Mouse (Mus musculus) ovary, adult 18-20 months (tissue): ENCODE data around the gene BC049352.

Experiments used
- DNase-seq: peaks from one replicate; pipeline ENCODE4 v3.0.0; 2022; ENCODE audit warnings: low spot score, mixed read lengths

Gene BC049352

DNA sequence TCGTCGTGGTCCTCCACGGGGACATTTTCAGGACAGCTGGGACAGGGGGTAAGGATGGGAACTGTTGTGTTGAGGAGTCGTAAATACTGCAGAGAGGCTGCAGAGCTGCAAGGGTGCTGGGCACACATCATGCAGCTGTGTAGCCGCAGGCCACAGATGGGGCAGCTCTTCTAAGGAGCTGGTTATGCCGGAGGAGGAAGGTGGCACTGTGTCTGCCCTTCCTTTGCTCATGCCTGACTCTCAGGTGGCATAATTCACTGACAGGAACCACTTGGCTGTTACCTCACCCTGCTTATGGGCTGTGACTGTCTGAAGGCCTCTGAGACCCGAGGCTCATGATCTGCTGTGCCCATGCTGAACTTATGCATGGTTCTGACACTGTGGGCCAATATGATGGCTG, 68.5 kb downstream of the BC049352 start:
- no peak for DNase-seq

DNA sequence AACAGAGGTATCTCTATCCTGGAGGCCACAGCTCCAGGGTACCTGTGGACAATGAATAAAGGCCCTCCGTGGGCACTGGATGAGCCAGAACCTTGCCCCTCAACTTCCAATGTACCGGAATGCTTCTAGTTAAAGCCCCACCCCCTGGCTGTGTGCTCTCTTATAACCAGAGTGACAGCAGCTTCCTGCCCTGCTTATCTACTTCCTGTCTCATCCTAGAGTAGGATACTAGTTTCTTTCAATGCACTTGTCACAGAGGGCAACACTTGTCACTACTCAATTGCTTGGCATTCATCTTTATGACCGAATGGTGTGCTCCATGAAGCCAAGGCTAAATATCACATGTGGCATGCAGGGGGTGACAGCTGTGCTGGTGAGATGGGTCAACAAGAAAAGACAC, 69.5 kb downstream of the BC049352 start:
- DNase-seq = no peak

DNA sequence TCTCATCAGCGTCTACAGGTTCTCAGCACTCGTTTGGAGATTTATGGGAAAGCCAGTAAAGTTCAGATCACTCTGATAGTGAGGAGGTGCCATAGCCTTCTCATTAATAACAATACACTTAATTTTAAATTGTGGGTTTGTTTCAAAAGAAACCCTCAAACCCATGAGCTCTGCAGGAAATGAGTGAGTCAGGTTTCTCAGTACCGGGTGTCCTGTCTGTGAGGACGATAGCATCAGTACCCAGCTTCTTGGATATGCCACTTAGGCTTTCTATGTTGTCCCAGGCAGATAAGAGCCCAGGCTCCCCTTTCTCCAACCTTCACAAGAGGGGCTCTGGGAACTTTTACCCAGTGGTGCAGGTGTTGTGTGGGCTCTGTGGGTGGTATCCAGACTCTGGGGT, 70.2 kb downstream of the BC049352 start:
- no peak for DNase-seq

DNA sequence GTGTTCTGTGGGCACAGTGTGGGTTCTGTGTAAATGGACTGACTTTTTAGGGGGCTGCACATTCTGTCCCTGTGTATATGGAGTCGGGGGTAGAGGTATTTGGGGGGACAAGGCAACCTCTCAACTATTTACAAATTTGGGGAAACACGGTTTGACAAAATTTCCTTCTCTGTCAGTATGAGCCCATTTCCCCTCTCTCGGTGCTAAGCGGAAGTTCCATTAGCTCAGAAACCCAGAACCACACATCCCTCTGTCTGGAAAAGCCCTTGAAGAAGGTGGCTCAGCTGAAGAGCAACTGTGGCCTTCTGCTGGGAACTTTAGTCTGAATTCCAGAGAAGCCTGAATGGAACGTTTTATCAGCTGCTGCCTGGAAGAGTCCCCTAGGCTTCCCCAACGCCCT, 70.6 kb downstream of the BC049352 start:
- no peak for DNase-seq

DNA sequence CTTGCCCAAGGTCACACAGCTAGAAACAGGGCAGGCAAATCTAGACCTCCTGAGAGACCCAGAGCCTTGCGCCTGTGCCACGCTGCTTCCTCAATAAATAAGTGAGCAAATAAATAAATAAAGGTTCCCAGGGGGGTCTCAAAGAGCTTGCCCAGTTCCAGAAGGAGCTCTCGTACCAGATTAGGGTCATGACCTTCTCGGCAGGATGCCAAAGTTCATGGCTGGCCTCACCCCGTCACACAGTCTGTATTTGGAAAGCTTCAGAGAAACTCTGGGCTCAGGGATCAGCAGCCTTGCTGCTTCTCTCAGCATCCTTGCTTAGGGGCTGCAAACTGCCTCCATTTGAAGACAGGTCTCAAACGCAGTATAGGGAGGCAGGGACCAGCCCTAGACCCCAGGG, 72.2 kb downstream of the BC049352 start:
- no peak for DNase-seq

DNA sequence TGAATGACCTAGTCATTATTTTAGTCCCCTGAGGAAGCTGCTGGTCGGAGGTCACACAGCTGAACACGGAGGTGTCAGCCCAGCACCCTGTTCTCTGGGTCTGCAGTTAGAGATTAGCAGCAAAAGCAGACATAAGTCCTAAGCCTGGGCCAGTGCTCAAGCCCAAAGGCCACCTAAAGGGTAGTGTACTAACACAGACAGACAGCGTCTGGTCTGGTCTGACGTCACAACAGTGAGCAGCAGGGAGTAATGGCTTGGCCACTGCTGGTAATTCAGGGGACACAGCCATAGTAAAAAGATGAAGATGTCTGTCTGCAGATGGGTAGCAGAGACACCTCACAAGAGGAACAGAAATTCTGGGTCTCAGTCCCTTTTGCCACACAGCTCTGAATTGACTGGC, 72.8 kb downstream of the BC049352 start:
- DNase-seq = no peak

DNA sequence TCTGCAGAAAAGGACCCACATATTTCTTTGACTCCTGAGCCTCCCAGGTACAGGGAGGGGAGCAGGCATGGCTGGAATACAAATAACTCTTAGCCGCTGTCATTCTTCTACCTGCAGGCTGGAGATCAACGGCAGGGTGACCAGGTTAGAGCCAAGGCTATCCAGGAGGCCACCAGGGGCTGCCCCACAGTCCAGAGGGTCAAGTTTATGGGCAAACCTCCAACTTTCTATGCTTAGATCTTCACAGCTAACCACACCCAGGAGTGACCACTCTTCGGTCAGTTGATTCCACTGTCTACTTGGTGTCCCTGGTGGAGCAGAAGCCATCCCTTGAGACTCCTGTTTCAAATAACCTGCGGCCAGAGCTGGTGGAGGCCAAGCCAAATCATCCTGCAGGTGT, 73.6 kb downstream of the BC049352 start:
- no peak for DNase-seq

DNA sequence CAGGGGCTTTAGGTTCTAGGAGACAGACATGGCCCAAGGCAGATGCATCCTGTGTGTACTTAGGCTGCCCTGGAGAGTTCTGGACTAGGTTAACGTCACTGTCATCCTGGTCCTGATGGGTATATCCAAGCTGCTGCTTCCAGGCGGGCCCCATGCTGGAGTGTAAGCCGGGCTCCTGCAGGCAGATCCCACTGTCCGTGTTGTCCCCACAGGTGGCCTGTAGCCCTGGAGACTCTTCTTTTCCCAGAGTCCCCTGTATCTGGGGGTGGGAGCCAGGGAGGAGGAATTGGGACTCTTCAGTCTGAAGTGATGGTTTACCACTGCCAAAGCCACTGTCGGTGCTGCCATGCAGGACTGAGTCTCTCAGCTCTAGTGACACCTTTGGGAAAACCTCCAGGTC, 74.2 kb downstream of the BC049352 start:
- DNase-seq = no peak

DNA sequence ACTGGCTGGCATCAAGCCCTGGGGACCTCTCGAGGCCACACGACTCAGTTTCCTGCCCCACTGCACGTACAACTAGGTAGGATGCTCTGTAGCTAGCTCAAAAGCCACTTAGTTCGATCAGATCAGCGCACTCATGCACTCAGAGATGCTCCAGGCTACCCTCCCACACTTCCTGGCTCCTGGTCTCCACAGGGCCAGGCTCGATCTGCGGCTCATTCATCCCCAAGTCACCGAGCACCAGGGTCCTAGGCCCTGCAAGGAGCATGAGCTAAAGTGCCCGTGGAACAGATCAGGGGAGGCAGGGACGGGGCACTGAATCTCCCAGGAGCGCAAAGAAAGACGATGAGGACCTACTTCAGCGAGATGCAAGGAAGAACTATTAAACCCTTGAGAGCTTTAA, 77.3 kb downstream of the BC049352 start:
- DNase-seq = no peak

DNA sequence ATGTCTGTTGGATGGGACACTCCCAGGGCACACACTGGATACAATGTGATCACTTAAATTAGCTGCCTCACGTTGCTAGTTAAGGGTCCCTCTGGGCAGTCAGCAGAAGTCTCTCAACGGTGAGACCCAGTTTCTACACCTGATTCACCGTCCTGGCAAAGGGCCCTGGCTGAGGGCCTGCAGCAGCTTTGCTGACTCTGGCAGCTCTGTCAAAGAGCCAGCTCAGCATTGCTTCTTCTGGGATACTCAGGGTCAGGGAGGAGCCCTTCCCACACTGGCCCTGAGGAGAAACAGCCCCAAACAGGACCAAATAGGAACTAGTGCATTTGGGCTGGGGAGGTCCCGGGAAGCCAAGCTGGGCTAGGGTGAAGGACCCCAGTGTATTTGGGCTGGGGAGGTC, 79.7 kb downstream of the BC049352 start:
- DNase-seq = peak; percentile 49

DNA sequence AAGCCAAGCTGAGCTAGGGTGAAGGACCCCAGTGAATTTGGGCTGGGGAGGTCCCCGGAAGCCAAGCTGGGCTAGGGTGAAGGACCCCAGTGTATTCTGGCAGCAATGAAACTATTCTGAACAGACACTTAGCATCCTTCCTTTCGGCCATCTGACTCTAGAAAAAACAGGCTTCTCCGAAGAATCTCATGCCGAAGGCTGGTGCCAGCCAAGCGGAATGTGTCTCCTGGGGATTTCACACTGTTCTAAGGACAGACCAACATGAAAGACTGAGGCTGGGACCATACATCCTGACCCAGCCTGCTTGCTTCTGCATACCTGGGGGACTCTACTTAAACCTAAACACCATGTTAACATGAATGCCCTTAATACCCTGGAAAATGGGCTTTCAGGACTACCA, 80.1 kb downstream of the BC049352 start:
- no peak for DNase-seq

DNA sequence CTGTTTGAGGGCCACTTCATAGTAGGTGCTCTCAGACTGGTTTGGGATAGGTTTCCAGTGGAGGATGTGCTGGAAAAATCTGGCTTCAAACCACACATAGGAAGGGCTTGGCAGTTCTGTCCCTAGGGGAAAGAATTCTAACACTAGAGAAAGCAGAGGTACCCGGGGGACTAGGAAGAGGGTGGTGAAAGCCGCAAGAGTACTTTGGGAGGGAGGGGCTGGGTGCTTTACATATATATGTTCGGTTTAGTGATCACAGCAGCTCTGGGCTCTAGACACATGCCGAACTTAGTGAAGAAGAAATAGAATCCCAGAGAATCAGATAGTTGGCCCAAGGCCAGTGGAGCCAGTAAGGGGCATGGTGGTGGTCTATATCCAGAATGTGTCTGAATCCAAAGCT, 85.3 kb downstream of the BC049352 start:
- DNase-seq = no peak

DNA sequence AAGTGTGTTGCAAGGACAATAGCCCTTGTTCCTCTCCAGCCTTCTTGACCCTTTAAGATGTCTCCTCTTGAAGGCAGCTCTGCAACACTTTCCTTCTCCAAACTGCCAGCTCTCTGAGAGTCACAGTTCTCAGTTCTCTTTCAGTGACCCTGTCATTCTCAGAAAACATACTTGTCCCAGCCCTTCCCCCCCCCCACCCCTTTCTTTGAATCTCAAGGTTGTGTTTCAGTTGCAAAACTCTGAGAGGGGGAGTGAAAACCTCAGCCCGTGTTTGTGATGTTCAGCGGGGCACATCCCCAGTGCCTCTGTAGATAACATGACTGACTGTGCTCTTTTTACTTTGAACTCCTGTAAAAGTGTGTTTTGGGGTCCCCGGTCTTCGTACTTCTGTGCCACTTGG, 86.3 kb downstream of the BC049352 start:
- no peak for DNase-seq

DNA sequence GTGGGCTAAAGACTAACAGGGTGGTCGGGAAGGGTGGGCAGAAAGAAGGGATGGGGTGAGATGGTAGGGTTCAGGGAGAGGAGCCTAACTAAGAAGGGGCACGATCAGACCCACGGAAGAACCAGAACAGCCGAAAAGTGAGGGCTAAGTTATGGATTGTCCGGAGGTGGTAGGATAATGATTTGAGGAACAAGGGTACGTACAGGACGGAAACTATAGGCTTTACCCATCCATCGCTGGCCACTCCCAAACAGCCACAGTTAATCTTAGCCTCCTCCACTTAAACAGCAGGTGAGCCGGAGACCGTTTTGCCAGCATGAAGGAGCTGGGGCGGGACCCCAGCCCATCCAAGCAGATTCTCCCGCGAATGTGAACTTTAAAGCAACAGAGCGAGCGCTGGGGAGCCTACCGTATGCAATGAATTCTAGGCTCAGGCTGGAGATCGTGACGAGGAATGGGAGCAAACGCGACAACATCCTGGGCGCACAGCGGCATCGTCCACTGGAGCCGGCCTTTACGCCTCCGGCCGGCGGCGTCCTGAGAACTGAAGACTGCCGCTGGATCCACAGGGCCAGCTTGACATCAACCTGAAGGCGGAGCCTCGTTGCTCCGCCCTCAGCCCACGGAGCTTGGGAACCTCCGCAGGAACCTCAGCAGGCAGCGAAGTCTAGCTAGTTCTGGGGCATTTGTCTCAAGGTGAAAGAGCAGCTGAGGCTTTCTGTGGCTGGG, 87.0 kb downstream of the BC049352 start, which contains the start of gene Il10ra:
TSS of gene Il10ra (minus strand) at position 553 of the 729 bp plus-strand sequence.
- DNase-seq = peak; percentile 45

DNA sequence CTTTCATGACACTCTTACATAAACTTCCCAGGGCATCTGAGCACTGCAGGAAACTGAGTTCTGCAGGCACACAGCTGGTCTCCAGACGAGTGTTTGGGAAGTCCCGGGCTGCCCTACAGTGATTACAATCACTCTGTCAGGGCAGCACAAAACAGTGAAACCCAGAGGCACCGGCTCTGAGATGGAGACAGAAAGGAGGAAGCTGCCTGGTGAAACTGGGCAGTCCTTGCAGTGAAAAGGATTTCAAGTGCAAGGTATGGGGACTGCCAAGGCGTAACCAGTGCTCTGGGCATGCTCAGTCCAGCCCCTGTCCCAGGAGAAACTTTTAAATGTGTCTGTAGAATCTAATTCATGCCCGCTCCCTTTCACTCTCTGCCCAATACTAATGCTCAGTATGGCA, 90.4 kb downstream of the BC049352 start:
- no peak for DNase-seq

DNA sequence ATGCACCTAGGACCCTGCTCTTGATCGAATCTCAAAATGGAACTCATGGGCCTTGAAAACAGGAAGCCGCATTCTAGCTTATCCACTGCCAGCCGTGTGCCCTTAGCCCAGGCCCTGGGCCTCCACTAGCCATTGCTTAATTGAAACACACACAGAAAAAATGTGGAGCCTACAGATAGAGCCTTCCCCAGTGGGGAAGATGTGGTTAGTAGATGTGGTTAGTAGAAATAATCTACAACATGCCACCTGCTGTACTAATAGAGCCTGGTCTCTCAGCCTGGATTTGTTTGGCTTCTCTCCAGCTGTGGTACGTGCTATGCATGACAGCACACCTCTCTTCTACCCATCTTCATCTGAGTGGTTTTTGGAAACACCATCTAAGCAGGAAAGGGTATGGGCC, 92.4 kb downstream of the BC049352 start:
- DNase-seq = no peak

DNA sequence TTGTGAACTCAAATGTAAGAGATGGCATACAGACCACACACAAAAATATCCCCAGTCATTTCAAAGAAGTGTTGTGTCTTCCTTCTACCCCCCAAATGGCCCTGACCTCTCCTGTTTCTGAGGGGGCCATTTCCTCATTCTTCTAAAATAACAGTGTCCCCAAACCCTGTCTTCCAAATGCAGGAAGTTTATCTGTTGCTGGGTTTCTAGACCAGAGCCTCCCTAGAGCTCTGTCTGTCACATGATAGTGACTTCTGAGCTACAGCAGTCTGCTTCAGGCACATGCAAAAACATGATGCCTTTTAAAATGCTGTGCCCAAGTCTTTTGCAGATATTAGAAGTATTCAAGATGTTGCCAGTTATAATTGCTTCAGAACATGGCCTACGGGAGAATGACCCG, 92.8 kb downstream of the BC049352 start:
- no peak for DNase-seq

DNA sequence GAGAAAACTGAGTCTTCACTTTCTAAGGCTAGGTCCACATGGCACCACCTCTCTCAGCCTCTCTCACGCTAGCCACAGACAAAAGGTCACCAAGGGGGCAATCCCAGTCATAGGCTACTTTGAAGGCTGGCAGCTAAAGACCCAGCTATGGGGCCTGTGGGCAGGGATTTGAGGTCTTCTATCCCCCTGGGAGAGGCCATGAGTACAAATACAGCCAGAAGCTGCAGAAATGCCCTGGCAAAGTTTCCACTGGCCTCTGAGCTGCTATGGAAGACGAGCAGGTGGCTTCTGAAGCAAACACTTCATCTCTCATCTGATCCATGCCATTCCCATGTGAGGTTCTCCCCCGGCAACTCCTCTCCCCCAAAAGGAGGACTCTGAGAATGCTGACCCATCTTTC, 98.3 kb downstream of the BC049352 start:
- no peak for DNase-seq

DNA sequence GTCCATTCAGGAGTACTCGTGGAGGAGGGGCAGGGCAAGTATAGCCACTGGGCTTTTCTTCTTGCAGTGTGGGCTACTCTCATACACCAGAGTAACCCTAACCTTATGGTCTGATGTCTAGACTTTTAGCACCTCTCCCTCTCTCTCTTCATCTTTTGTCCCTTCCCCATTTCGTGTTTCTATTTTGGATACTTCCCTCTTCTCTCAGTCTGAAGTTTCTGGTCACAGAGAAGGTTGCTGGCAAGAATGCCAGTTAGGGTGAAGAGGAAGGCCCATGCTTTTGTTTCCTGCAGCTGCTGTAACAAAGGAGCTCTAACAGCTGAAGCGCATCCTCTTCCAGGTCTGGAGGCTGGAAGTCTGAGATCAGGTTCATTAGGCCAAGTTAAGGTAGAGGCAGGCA, 99.1 kb downstream of the BC049352 start:
- DNase-seq = no peak

DNA sequence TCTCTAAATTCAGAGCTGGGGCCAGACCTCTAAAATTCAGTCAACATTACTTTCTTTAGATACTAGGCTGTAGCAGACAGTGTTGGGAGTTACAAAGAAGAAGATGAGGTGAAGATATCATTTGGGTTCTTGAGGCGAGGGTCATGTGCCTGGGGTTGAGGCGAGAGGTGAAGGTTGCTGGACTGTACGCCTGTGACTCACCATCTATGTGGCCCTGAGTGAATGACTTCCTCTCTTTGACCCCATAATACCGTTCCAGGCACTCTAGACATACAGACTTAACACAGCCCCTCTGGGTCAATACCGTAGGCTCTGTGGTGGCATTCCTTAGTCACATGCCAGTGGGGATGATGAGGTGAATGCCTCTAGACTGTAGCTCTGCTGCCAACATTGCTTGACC, 100.7 kb downstream of the BC049352 start:
- DNase-seq = no peak

DNA sequence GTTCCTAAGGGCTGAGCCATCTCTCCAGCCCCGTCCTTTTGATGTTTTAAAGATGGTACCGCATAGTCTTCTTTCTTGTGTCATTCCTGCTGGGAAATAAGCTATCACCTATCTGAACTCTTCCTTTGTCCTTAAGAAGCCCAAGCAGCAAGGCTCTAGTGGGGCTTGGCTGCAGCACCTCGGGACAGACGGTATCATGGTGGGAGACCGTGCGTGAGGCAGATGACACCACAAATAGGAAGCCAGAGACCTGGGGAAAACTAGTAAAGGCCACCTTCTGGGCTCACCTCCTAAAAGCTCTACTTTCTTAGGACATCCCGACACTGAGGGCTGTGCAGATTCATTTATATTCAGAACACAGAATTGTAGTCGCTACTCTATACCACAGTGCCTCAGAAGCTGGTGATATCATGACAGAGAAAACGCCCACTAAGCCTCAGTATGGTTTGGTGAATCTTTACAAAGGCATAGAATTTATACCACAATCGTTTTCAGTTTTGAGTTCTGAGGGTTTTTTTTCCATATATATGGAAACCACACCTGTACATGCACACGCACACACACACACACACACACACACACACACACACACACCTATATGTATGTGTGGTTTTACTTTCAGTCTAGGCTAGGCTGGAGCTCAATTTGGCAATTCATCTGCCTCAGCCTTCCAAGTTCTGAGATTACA, 109.8 kb downstream of the BC049352 start:
- DNase-seq = no peak

DNA sequence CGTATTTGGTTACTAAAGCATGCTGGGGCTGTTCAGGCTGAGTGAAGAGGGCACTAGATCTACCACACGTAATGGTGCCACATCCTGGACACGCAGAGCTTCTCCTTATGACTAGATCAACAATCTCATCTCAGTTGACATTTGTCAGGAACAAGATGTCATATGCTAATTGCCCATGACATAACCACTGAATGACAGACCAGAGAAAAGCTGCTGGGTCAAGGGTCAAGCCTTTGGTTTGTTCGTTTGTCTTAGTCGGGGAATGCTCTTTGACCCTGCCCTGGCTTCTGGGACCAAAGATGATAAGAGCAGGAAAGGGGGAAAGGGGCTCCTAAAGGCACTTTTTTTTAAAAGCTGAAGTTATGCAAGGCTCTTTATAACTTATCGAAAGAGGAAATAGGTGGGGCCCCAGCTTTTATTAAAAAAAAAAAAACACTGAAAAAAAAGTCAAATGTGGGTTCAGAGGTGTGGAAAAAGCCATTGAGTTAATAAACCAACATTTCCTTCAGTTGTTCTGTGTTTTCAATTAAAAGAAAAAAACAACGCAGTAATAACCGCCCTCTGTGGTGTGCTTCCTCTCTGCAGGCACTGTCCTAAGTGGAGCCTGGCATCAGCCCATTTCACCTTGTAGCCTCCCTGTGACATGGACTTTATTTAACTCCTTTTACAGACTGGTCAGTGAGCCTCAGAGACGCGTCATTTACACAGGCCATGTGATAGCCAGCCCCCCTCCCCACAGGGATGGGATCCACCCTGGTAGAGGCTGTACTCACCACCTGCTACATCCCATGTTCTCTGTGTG, 112.6 kb downstream of the BC049352 start:
- no peak for DNase-seq
